Mouse (Mus musculus) left cerebral cortex, adult 2 months (tissue): ENCODE measurements around the gene Kit. TPM values are rescaled to one million over a fixed set of nuclear protein-coding genes. Genes with fewer than 3 reads are reported as not detected.

Source experiments
- DNase-seq, 2 experiments: peaks; one replicate each; pipeline ENCODE4 v3.0.0; 2021 to 2022; ENCODE audit warnings: low spot score in 2 of 2, mixed read lengths in 1 of 2; ENCODE audit errors: extremely low spot score in 1 of 2
- H3K27ac ChIP-seq: fragments of 200-600 bp; 2 replicates; pipeline ENCODE4 v1.8.1; 2022
- H3K4me3 ChIP-seq: fragments of 200-600 bp; 2 replicates; pipeline ENCODE4 v1.8.1; 2022
- CTCF ChIP-seq: fragments of 200-600 bp; IDR thresholded peaks from 2 replicates; pipeline ENCODE4 v1.8.1; 2022; ENCODE audit warnings: antibody characterized with exemption, mild to moderate bottlenecking, moderate library complexity
- intact Hi-C: fragments of 180-260 bp; cut with DNase I; formaldehyde crosslinking; loops from one replicate; pipeline ENCODE4 v1.15.1; 2025
- total RNA-seq, 2 experiments: library from RNA; stranded (reverse); gene quantifications; 2 replicates each; pipeline ENCODE4 v1.2.3; 2021

Gene Kit
- total RNA-seq, 2 experiments from 2014 or later, result 31.5 to 33.9 TPM

- Histone ChIP-seq H3K27ac (peak overlapping the region; percentile 40; the same call in 1 of the 2 replicates), H3K4me3 (peak overlapping the region; percentile 65)
- no peak for TF ChIP-seq CTCF
- DNase-seq, result no peak
- intact Hi-C loops, result loop anchor here (2.0 to 10.0 kb wide), 2 partner anchors 278 to 360 kb away; no protein-coding TSS in a partner anchor
These were observed 415 bp upstream of the Kit start for GRCm38 (mm10) chr5:75574151-75574851.

DNA sequence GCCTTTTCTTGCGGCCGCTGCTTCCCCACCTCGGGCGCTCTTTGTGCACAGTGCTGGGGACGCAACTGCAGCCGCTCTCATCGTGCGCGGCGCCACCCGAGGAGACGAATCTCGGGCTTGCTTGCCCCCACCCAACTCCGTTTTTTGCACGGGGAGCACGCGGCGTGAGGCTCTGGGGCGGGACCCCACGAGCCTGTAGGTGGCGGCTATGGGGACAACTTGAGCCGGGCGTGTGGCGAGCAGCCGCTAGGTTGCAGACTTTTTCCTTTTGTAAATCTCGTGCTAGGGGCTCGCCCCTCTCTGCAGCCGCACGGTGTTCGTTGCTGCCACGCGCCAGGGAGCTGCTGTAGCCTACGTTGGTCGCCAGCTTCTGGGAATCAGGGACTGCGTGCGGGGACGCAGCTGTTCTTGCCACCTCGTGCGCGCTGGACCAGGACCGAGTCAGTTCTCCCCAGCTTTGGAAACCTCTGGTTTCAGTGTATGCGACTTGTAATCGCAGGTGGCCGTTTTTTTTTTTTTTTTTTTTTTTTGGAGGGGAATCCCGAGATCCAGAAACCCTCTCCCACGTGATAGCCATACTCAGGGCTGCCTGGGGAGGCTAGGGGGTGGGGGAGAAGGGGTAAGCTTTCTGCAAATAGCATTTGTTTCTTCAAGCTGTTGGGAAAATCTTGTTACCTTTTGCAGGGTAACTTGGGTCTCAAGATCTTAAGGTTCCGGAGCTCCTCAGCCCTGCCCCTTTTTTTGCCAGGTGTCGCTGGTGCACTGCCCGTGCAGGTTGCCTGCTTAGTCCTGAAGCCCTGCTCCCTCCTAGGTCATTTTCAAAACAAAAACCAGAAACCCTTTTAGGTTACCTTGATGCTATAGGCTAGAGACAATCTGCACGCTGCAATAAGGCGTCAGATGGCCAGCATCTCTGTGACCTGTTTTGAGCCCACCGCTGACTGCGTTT lies 1.1 kb downstream of the Kit start:
- TF ChIP-seq CTCF, result peak; percentile 47
- peak overlapping the region; percentile 40; the same call in 1 of the 2 replicates for H3K27ac ChIP-seq
- DNase-seq, result peak; percentile 33 to 34
- peak overlapping the region; percentile 65 for H3K4me3 ChIP-seq
- intact Hi-C loops, result loop anchor here (2.0 to 10.0 kb wide), 2 partner anchors 277 to 361 kb away; no protein-coding TSS in a partner anchor

GRCm38 (mm10) chr5:75576741-75577140 lies 2.0 kb downstream of the Kit start:
- peak overlapping the region; percentile 65 for H3K4me3 ChIP-seq
- no peak overlapping the region for H3K27ac ChIP-seq
- no peak for DNase-seq
- no peak for TF ChIP-seq CTCF
- intact Hi-C loops, result loop anchor here (10.0 kb wide), 1 partner anchor 362 kb away; no protein-coding TSS in a partner anchor

DNA sequence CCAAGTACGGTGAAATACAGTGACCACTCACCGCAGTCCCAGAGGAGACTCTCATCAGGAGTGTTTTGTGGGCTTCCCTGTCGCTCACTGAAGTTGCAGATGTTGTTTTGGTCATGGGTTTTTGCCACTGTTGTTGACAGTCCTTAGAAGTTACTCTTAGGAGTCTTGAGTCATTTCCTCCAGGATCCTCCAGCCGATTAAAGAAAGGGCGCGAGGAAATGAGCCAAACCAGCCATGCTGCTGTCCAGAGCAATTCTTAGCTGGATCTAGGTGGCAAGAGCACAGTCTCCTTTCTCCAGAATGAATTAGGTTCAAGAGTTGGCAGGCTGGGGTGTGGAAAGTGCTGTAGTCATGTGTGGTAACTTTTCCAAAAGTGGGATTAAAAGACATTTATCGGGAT lies 3.4 kb downstream of the Kit start:
- no peak overlapping the region for H3K27ac ChIP-seq
- intact Hi-C loops, result loop anchor here (10.0 kb wide), 1 partner anchor 363 kb away; no protein-coding TSS in a partner anchor
- no peak overlapping the region for H3K4me3 ChIP-seq
- no peak for DNase-seq
- no peak for TF ChIP-seq CTCF

GRCm38 (mm10) chr5:75579244-75579643 lies 4.5 kb downstream of the Kit start:
- intact Hi-C loops, result loop anchor here (10.0 kb wide), 1 partner anchor 364 kb away; no protein-coding TSS in a partner anchor
- DNase-seq, result no peak
- Histone ChIP-seq H3K27ac (no peak overlapping the region), H3K4me3 (no peak overlapping the region)
- no peak for TF ChIP-seq CTCF

- no peak overlapping the region for H3K27ac ChIP-seq
- TF ChIP-seq CTCF, result no peak
- H3K4me3 ChIP-seq, result no peak overlapping the region
- no peak for DNase-seq
- intact Hi-C loops, result loop anchor here (10.0 kb wide), 1 partner anchor 365 kb away; no protein-coding TSS in a partner anchor
These were observed 5.0 kb downstream of the Kit start for GRCm38 (mm10) chr5:75579646-75580268.

GRCm38 (mm10) chr5:75581926-75582325 lies 7.2 kb downstream of the Kit start:
- intact Hi-C loops, result no loop called here
- DNase-seq, result no peak

DNA sequence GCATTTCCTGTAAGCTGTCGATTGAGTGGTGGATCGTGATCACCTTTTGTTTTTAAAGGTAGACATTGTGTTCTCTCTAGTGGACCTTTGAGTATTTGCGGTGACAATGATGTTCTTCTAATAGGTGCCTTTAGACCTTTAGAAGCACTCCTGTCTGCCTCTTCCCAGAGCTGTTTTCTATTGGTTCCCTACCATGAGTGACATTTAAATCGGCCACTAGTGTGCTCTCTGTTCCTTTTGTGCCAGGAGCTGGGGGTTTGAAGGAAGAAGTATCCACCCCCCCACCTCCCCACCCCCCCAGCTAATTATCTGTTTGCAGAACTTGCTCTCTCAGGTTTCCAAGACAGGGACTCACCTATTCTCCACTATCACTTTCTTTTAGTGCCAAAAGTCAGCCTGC lies 13.1 kb downstream of the Kit start:
- Histone ChIP-seq H3K4me3 (no peak overlapping the region), H3K27ac (no peak overlapping the region)
- DNase-seq, result no peak
- intact Hi-C loops, result no loop called here
- TF ChIP-seq CTCF, result no peak

More at GRCm38 (mm10) chr5:75581926-75582325, 7.2 kb downstream of the Kit start:
- no peak for TF ChIP-seq CTCF
- H3K27ac ChIP-seq, result no peak overlapping the region
- no peak overlapping the region for H3K4me3 ChIP-seq

DNA sequence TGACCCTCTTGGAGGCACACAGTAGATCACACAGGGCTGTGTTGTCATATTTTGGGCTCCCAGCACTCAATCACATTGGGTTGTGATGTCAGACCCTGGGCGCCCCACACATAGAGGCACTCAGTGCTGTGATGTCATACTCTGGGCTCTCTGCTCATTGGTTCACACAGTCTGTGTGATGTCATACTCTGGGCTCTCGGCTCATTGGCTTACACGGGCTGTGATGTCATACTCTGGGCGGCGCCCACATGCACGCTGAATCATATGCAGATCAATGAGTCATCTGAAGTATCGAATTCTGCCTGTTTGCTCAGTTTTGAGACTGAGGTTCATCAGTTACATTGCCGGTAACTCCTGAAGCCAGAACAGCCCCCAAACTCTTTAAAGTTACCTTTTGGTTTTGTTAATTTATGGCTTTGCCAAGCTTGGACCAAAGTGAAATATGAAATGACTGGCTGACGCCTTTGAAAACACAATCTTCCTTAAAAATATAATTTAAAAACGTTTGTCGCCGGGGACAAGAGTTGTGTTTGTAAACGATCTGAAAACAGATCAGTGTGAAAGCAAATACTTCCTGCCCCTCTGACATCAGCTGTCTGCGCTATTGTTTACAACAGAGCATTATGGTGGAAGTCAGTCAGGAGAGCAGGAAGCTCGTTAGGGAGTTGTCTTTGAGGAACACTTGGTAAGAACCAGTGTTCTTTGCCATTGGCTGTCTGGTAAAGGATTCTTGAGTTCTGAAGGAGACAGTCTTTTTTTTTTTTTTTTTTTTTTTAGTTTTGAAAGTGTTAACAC lies 15.0 kb downstream of the Kit start:
- intact Hi-C loops, result no loop called here
- Histone ChIP-seq H3K27ac (no peak overlapping the region), H3K4me3 (no peak overlapping the region)
- DNase-seq, result no peak
- TF ChIP-seq CTCF, result no peak

DNA sequence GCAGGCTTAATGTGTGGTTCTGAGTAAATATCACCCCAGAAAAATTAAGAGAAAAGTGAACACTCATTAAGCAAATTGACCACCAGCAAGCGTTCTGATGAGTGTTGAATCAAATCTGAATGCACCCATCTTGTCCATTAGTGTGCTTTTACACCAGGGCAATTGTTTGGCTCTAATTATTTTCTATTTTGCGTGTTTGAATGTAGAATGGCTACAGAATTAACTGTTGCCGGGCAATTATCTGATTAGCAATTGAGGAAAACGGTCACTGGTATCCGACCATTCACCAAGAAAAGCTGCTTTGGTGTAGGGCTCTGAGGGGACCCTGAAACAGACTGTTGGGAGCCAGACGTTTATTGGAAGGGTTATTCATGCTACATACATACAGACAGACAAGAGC lies 16.2 kb downstream of the Kit start:
- H3K4me3 ChIP-seq, result no peak overlapping the region
- no peak overlapping the region for H3K27ac ChIP-seq
- no peak for TF ChIP-seq CTCF
- DNase-seq, result no peak
- intact Hi-C loops, result no loop called here

GRCm38 (mm10) chr5:75591567-75591966 lies 16.9 kb downstream of the Kit start:
- no peak for TF ChIP-seq CTCF
- Histone ChIP-seq H3K4me3 (no peak overlapping the region), H3K27ac (no peak overlapping the region)
- DNase-seq, result no peak
- intact Hi-C loops, result no loop called here
